Mouse (Mus musculus) natural killer cell, adult 2 months (primary cell): ENCODE measurements around the gene Gm20777.
"Not testable (repeated sequence)": the region's sequence is repeated elsewhere in the genome, so short reads cannot be mapped to it uniquely, and the experiment has no call there.

Experiments used
- DNase-seq, 2 experiments: peaks; one replicate each; pipeline ENCODE4 v3.0.0; 2022; ENCODE audit warnings: low spot score in 2 of 2

Gm20777 gene

DNA sequence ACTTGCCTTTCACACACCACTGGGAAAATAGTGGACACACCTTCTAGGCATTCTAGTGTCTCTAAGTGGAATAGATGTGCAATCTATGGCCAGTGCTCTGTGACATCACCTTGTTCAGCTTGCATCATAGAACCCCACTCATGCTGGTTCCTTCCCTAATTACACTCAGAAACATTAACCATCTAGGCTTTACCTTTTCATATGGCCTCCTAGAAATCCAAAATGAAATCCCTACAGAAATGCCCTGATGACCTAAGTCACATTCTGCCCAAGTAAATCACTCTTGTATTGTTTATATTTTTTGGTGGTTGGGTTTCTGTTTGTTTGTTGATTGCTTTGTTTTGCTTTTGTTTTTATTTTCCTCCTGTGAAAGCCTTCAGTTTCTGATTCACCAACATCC lies at the start of gene Gm20777:
Gene Gm20777 (minus strand): TSS at position 101 of the 400 bp plus-strand sequence.
- not testable (repeated sequence) for DNase-seq

DNA sequence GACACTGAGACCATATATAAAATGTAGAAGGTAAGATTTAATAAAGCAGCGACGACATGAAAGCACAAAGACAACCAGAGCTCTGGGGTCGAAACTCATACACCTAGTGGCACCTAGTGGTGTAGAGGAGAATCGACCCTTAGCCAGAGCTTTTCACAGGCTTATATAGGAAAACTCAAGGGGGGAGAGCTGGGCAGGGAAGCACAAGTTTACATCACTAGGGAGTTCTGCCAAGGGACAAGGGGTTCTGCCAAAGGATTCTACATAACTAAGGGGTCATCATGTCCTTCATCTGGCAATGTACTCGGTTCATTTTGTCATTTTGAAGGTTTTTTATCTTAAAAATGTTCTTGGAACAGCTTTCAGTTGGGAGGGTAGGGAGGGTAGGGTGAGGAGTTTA lies 42.7 kb downstream of the Gm20777 start:
- DNase-seq: not testable (repeated sequence)

DNA sequence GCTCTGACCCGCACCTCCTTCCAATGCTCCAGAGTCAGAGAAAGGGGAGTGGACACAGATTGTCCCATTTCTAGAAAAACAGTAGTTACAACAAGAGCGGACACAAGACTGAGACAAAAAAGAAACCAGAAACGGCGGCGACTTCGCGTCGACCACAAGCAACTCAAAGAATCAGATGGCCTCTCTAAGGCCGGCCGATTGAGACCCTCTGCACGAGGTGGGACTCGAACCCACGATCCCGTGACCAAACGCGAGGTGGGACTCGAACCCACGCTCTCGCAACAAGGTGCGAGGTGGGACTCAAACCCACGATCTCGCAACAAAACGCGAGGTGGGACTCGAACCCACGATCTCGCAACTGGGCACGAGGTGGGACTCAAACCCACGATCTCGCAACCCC lies 43.5 kb downstream of the Gm20777 start:
- not testable (repeated sequence) for DNase-seq

DNA sequence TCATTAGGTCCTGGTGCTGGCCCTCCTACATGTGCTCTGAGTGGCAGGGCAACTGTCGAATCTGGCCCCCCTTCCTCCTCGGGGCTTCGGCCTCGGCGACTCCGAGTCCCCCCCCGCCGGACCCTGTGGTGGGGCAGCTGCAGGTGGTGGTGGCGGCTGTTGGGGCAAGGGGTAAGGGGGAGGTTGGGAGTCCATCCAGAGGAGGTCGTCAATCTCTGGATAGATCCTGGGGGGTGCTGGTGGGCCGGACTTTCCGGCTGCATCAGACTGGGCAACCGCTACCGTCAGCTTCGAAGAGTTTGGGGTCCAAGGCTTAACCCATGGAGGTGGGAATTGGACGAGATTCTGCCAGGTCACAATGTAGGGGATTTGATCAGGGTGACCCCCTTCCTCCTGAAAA lies 44.0 kb downstream of the Gm20777 start:
- DNase-seq: not testable (repeated sequence)

DNA sequence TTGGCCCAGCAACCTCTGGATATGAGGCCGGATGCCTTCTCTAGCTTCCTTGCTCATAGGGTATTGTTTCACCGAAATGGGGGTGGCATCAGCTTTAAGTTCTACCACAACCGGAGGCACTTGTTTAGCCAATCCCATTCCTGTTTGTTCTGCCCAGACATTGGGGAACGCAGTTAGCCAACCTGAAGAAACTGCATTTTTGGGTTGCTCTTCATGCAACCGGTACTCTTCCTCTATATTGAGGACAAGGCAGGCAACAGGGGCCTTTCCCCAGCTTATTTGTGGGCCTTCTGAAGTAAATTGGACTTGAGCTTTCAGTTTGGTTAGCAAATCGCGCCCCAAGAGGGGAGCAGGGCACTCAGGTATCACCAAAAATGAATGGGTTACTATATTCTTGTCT lies 45.6 kb downstream of the Gm20777 start:
- not testable (repeated sequence) for DNase-seq
